Mouse (Mus musculus): Measurements from ENCODE around the gene Gm3250. TPM values are rescaled to one million over a fixed set of nuclear protein-coding genes. Genes with fewer than 3 reads are reported as not detected.
"Not testable (repeated sequence)": the region's sequence is repeated elsewhere in the genome, so short reads cannot be mapped to it uniquely, and the experiment has no call there.

Gm3250 gene
- polyA plus RNA-seq, 1 experiment from 2014 or later: not detected

- Histone ChIP-seq H3K4me2 (no peak overlapping the region), H3K4me1 (replicated peaks; ENCODE audit: control insufficient read depth, insufficient read depth, low read length) (no peaks in the 10 kb centered on the region), H3K9me3 (ENCODE audit: control insufficient read depth, low read length) (no peaks in the 10 kb centered on the region), H3K36me3 (ENCODE audit: control insufficient read depth, insufficient read depth, low read length) (no peaks in the 10 kb centered on the region), H3K9ac (ENCODE audit: low read depth, low read length) (no peak overlapping the region), H3K4me3 (ENCODE audit: low read depth, low read length) (no peak overlapping the region), H3K27ac (ENCODE audit: low read depth, low read length) (no peak overlapping the region), H3K27me3 (replicated peaks; ENCODE audit: control insufficient read depth, insufficient read depth, low read length) (no peaks in the 10 kb centered on the region)
- no peak for DNase-seq (ENCODE audit: low spot score)
- ATAC-seq (replicated peaks; ENCODE audit: low FRiP score): no peak
- WGBS: 62% methylated on average over 1 of the region's 1 CpGs
Measured at GRCm38 (mm10) chr10:77769727-77770126, 12.6 kb downstream of the Gm3250 start.

GRCm38 (mm10) chr10:77759582-77759981 lies 22.8 kb downstream of the Gm3250 start, which contains the start of gene Gm3233:
Gm3233 (minus strand) TSS chr10:77759682.
- H3K4me1 ChIP-seq (replicated peaks; ENCODE audit: control insufficient read depth, insufficient read depth, low read length); ATAC-seq (replicated peaks; ENCODE audit: low FRiP score); H3K4me2 ChIP-seq; H3K27ac ChIP-seq (ENCODE audit: low read depth, low read length); H3K9me3 ChIP-seq (ENCODE audit: control insufficient read depth, low read length); H3K27me3 ChIP-seq (replicated peaks; ENCODE audit: control insufficient read depth, insufficient read depth, low read length); H3K9ac ChIP-seq (ENCODE audit: low read depth, low read length); DNase-seq (ENCODE audit: low spot score); H3K36me3 ChIP-seq (ENCODE audit: control insufficient read depth, insufficient read depth, low read length); H3K4me3 ChIP-seq (ENCODE audit: low read depth, low read length): not testable (repeated sequence)
- no CpG with 5 or more reads among the region's 1 CpGs for WGBS

- Histone ChIP-seq H3K9ac (ENCODE audit: low read depth, low read length) (no peak overlapping the region), H3K27me3 (replicated peaks; ENCODE audit: control insufficient read depth, insufficient read depth, low read length) (no peaks in the 10 kb centered on the region), H3K36me3 (ENCODE audit: control insufficient read depth, insufficient read depth, low read length) (no peaks in the 10 kb centered on the region), H3K4me2 (no peak overlapping the region), H3K9me3 (ENCODE audit: control insufficient read depth, low read length) (no peaks in the 10 kb centered on the region), H3K4me3 (ENCODE audit: low read depth, low read length) (no peak overlapping the region), H3K27ac (ENCODE audit: low read depth, low read length) (no peak overlapping the region), H3K4me1 (replicated peaks; ENCODE audit: control insufficient read depth, insufficient read depth, low read length) (no peaks in the 10 kb centered on the region)
- DNase-seq (ENCODE audit: low spot score) (no peak), ATAC-seq (replicated peaks; ENCODE audit: low FRiP score) (no peak)
Measured at GRCm38 (mm10) chr10:77753448-77753847, 28.9 kb downstream of the Gm3250 start.

GRCm38 (mm10) chr10:77752312-77752711 lies 30.0 kb downstream of the Gm3250 start:
- not testable (repeated sequence) for ATAC-seq (replicated peaks; ENCODE audit: low FRiP score); DNase-seq (ENCODE audit: low spot score); H3K4me2 ChIP-seq; H3K9ac ChIP-seq (ENCODE audit: low read depth, low read length); H3K27me3 ChIP-seq (replicated peaks; ENCODE audit: control insufficient read depth, insufficient read depth, low read length); H3K9me3 ChIP-seq (ENCODE audit: control insufficient read depth, low read length); H3K27ac ChIP-seq (ENCODE audit: low read depth, low read length); H3K4me1 ChIP-seq (replicated peaks; ENCODE audit: control insufficient read depth, insufficient read depth, low read length); H3K4me3 ChIP-seq (ENCODE audit: low read depth, low read length); H3K36me3 ChIP-seq (ENCODE audit: control insufficient read depth, insufficient read depth, low read length)
- 53% methylated on average over 3 of the region's 3 CpGs for WGBS

- H3K4me1 ChIP-seq (replicated peaks; ENCODE audit: control insufficient read depth, insufficient read depth, low read length); DNase-seq (ENCODE audit: low spot score); H3K27me3 ChIP-seq (replicated peaks; ENCODE audit: control insufficient read depth, insufficient read depth, low read length); H3K36me3 ChIP-seq (ENCODE audit: control insufficient read depth, insufficient read depth, low read length); H3K9ac ChIP-seq (ENCODE audit: low read depth, low read length); H3K27ac ChIP-seq (ENCODE audit: low read depth, low read length); H3K4me2 ChIP-seq; H3K4me3 ChIP-seq (ENCODE audit: low read depth, low read length); H3K9me3 ChIP-seq (ENCODE audit: control insufficient read depth, low read length); ATAC-seq (replicated peaks; ENCODE audit: low FRiP score): not testable (repeated sequence)
- WGBS: 50% methylated on average over 1 of the region's 1 CpGs
Measured at GRCm38 (mm10) chr10:77751254-77751653, 31.1 kb downstream of the Gm3250 start, which contains the start of gene Gm9736. Gm9736 (minus strand) TSS chr10:77751354.

GRCm38 (mm10) chr10:77750686-77751085 lies 31.7 kb downstream of the Gm3250 start:
- not testable (repeated sequence) for H3K36me3 ChIP-seq (ENCODE audit: control insufficient read depth, insufficient read depth, low read length); ATAC-seq (replicated peaks; ENCODE audit: low FRiP score); H3K9ac ChIP-seq (ENCODE audit: low read depth, low read length); H3K27ac ChIP-seq (ENCODE audit: low read depth, low read length); H3K27me3 ChIP-seq (replicated peaks; ENCODE audit: control insufficient read depth, insufficient read depth, low read length); H3K4me1 ChIP-seq (replicated peaks; ENCODE audit: control insufficient read depth, insufficient read depth, low read length); DNase-seq (ENCODE audit: low spot score); H3K9me3 ChIP-seq (ENCODE audit: control insufficient read depth, low read length); H3K4me2 ChIP-seq; H3K4me3 ChIP-seq (ENCODE audit: low read depth, low read length)
- WGBS: 75% methylated on average over 1 of the region's 1 CpGs

- ATAC-seq (replicated peaks; ENCODE audit: low FRiP score); H3K4me1 ChIP-seq (replicated peaks; ENCODE audit: control insufficient read depth, insufficient read depth, low read length); H3K4me3 ChIP-seq (ENCODE audit: low read depth, low read length); H3K36me3 ChIP-seq (ENCODE audit: control insufficient read depth, insufficient read depth, low read length); H3K27me3 ChIP-seq (replicated peaks; ENCODE audit: control insufficient read depth, insufficient read depth, low read length); H3K27ac ChIP-seq (ENCODE audit: low read depth, low read length); H3K4me2 ChIP-seq; DNase-seq (ENCODE audit: low spot score); H3K9ac ChIP-seq (ENCODE audit: low read depth, low read length); H3K9me3 ChIP-seq (ENCODE audit: control insufficient read depth, low read length): not testable (repeated sequence)
- 51% methylated on average over 4 of the region's 5 CpGs for WGBS
Measured at GRCm38 (mm10) chr10:77741924-77742688, 40.2 kb downstream of the Gm3250 start, which contains the start of gene Gm18596. Gm18596 (minus strand) TSS chr10:77742638.

- ATAC-seq (replicated peaks; ENCODE audit: low FRiP score): no peak
Measured at GRCm38 (mm10) chr10:77738929-77739328, 43.4 kb downstream of the Gm3250 start.

GRCm38 (mm10) chr10:77735928-77736327 lies 46.4 kb downstream of the Gm3250 start:
- H3K27ac ChIP-seq (ENCODE audit: low read depth, low read length): no peak overlapping the region
- no peak overlapping the region for H3K9ac ChIP-seq (ENCODE audit: low read depth, low read length)
- no peak for DNase-seq (ENCODE audit: low spot score)
- H3K4me2 ChIP-seq: no peak overlapping the region
- peaks cover 7% of the 10 kb centered on the region; the same call in 1 of the 2 replicates for H3K9me3 ChIP-seq (ENCODE audit: control insufficient read depth, low read length)
- no peak overlapping the region for H3K4me3 ChIP-seq (ENCODE audit: low read depth, low read length)
- 86% methylated on average over 1 of the region's 1 CpGs for WGBS
- H3K36me3 ChIP-seq (ENCODE audit: control insufficient read depth, insufficient read depth, low read length): no peaks in the 10 kb centered on the region
- H3K27me3 ChIP-seq (replicated peaks; ENCODE audit: control insufficient read depth, insufficient read depth, low read length): no peaks in the 10 kb centered on the region; the same call in 1 of the 2 replicates
- no peaks in the 10 kb centered on the region for H3K4me1 ChIP-seq (replicated peaks; ENCODE audit: control insufficient read depth, insufficient read depth, low read length)
- ATAC-seq (replicated peaks; ENCODE audit: low FRiP score): no peak

More at GRCm38 (mm10) chr10:77738929-77739328, 43.4 kb downstream of the Gm3250 start:
- H3K9ac ChIP-seq (ENCODE audit: low read depth, low read length): no peak overlapping the region
- DNase-seq (ENCODE audit: low spot score): no peak
- H3K36me3 ChIP-seq (ENCODE audit: control insufficient read depth, insufficient read depth, low read length): no peaks in the 10 kb centered on the region
- peaks cover 7% of the 10 kb centered on the region; the same call in 1 of the 2 replicates for H3K9me3 ChIP-seq (ENCODE audit: control insufficient read depth, low read length)
- H3K4me2 ChIP-seq: no peak overlapping the region
- H3K4me3 ChIP-seq (ENCODE audit: low read depth, low read length): no peak overlapping the region
- no peaks in the 10 kb centered on the region for H3K4me1 ChIP-seq (replicated peaks; ENCODE audit: control insufficient read depth, insufficient read depth, low read length)
- H3K27me3 ChIP-seq (replicated peaks; ENCODE audit: control insufficient read depth, insufficient read depth, low read length): no peaks in the 10 kb centered on the region; the same call in 1 of the 2 replicates
- H3K27ac ChIP-seq (ENCODE audit: low read depth, low read length): no peak overlapping the region
- 83% methylated on average over 4 of the region's 4 CpGs for WGBS
